ENCODE assay signal across 16 mouse cellular contexts in genomic region chr9:73173589-73174247, GRCm38 (mm10).
DNase-seq lines count a peak whose midpoint lies in the region; ATAC-seq lines count a peak whose summit lies in the region.
"Had no signal": no experiment of that assay in that cellular context is flagged by ENCODE, and none has a peak within 500 bp of the region (broad histone marks: within the 10 kb centered on the region; RNA-seq: fewer than 3 reads in every experiment).

No protein-coding gene starts in this region.

- no peaks in the 10 kb centered on the region for H3K27me3 ChIP-seq in intestine, embryonic 14.5 days (replicated peaks; ENCODE audit: control insufficient read depth, insufficient read depth, low read length)
- no peaks in the 10 kb centered on the region for H3K27me3 ChIP-seq in intestine, embryonic 15.5 days (replicated peaks)
- H3K27me3 ChIP-seq in midbrain, embryonic 14.5 days (ENCODE audit: control insufficient read depth, insufficient read depth, low read length) = no peaks in the 10 kb centered on the region
- no peaks in the 10 kb centered on the region for H3K27me3 ChIP-seq in midbrain, embryonic 10.5 days (ENCODE audit: low read depth, poor library complexity, severe bottlenecking)
- H3K27me3 ChIP-seq in lung, embryonic 15.5 days = no peaks in the 10 kb centered on the region
- H3K27me3 ChIP-seq: embryonic facial prominence, embryonic 12.5 days; hindbrain, embryonic 15.5 days; liver, embryonic 12.5 days; neural tube, embryonic 12.5 days had no signal

- no peaks in the 10 kb centered on the region for H3K9me3 ChIP-seq in intestine, embryonic 14.5 days (ENCODE audit: control insufficient read depth, low read length)
- H3K9me3 ChIP-seq in intestine, embryonic 15.5 days = no peaks in the 10 kb centered on the region
- H3K9me3 ChIP-seq in midbrain, embryonic 14.5 days (ENCODE audit: control insufficient read depth, low read length) = no peaks in the 10 kb centered on the region
- no peaks in the 10 kb centered on the region for H3K9me3 ChIP-seq in midbrain, embryonic 10.5 days (replicated peaks)
- H3K9me3 ChIP-seq in lung, embryonic 15.5 days = no peaks in the 10 kb centered on the region
- H3K9me3 ChIP-seq: hindbrain, embryonic 15.5 days; neural tube, embryonic 12.5 days had no signal

- 62% methylated on average over 7 of the region's 7 CpGs for WGBS in intestine, embryonic 14.5 days
- 58% methylated on average over 7 of the region's 7 CpGs for WGBS in intestine, embryonic 15.5 days
- 87% methylated on average over 7 of the region's 7 CpGs for WGBS in midbrain, embryonic 14.5 days
- WGBS in midbrain, embryonic 10.5 days = 91% methylated on average over 7 of the region's 7 CpGs
- 45% methylated on average over 7 of the region's 7 CpGs for WGBS in lung, embryonic 15.5 days

- H3K4me2 ChIP-seq in intestine, embryonic 14.5 days (ENCODE audit: low read length) = no peak overlapping the region
- no peak overlapping the region for H3K4me2 ChIP-seq in intestine, embryonic 15.5 days (replicated peaks)
- H3K4me2 ChIP-seq in midbrain, embryonic 14.5 days (ENCODE audit: low read length) = no peak overlapping the region
- H3K4me2 ChIP-seq in lung, embryonic 15.5 days = no peak overlapping the region
- H3K4me2 ChIP-seq: embryonic facial prominence, embryonic 12.5 days; hindbrain, embryonic 15.5 days; liver, embryonic 12.5 days; neural tube, embryonic 12.5 days had no signal

- DNase-seq in intestine, embryonic 14.5 days (ENCODE audit: low spot score) = peak; percentile 60
- peak; percentile 19 for DNase-seq in midbrain, embryonic 14.5 days
- no peak for DNase-seq in midbrain, embryonic 10.5 days (ENCODE audit: low spot score)
- peak; percentile 57 for DNase-seq in lung, postnatal 36 days
- DNase-seq in T-cell, adult 2 months (ENCODE audit: low spot score) = no peak
- DNase-seq: adrenal gland, postnatal 36 days; cerebellum, postnatal 36 days; right cerebral cortex, postnatal 14 days had no signal

- H3K36me3 ChIP-seq in intestine, embryonic 14.5 days (ENCODE audit: control insufficient read depth, insufficient read depth, low read length) = no peaks in the 10 kb centered on the region
- no peaks in the 10 kb centered on the region for H3K36me3 ChIP-seq in intestine, embryonic 15.5 days
- no peaks in the 10 kb centered on the region for H3K36me3 ChIP-seq in midbrain, embryonic 14.5 days (ENCODE audit: control insufficient read depth, insufficient read depth, low read length)
- H3K36me3 ChIP-seq in midbrain, embryonic 10.5 days = no peaks in the 10 kb centered on the region
- H3K36me3 ChIP-seq in lung, embryonic 15.5 days = no peaks in the 10 kb centered on the region
- H3K36me3 ChIP-seq: embryonic facial prominence, embryonic 12.5 days; hindbrain, embryonic 15.5 days; liver, embryonic 12.5 days; neural tube, embryonic 12.5 days had no signal

- no peak overlapping the region for H3K4me3 ChIP-seq in intestine, embryonic 14.5 days (ENCODE audit: low read depth, low read length)
- no peak overlapping the region for H3K4me3 ChIP-seq in intestine, embryonic 15.5 days (replicated peaks)
- H3K4me3 ChIP-seq in midbrain, embryonic 14.5 days (replicated peaks; ENCODE audit: low read depth, low read length) = no peak overlapping the region
- H3K4me3 ChIP-seq in midbrain, embryonic 10.5 days = no peak overlapping the region
- no peak overlapping the region for H3K4me3 ChIP-seq in lung, embryonic 15.5 days
- H3K4me3 ChIP-seq: embryonic facial prominence, embryonic 12.5 days; hindbrain, embryonic 15.5 days; liver, embryonic 12.5 days; megakaryocyte, embryonic 14.5 days; neural tube, embryonic 12.5 days had no signal

- ATAC-seq in intestine, embryonic 14.5 days (replicated peaks; ENCODE audit: low FRiP score, low TSS enrichment, low read depth) = no peak
- ATAC-seq in intestine, embryonic 15.5 days = no peak
- ATAC-seq in midbrain, embryonic 14.5 days (ENCODE audit: low FRiP score, low TSS enrichment) = no peak
- peak; percentile 78; the same call in 1 of the 2 replicates for ATAC-seq in lung, embryonic 15.5 days (ENCODE audit: borderline replicate concordance, extremely low read depth, low FRiP score, low TSS enrichment)
- ATAC-seq: CD4-positive, CD25-positive, alpha-beta regulatory T cell, adult 4 months; liver, embryonic 12.5 days had no signal

- no peak overlapping the region for H3K9ac ChIP-seq in intestine, embryonic 14.5 days (ENCODE audit: low read length)
- no peak overlapping the region for H3K9ac ChIP-seq in intestine, embryonic 15.5 days
- H3K9ac ChIP-seq in midbrain, embryonic 14.5 days (replicated peaks; ENCODE audit: low read length) = no peak overlapping the region
- no peak overlapping the region for H3K9ac ChIP-seq in lung, embryonic 15.5 days
- H3K9ac ChIP-seq: embryonic facial prominence, embryonic 12.5 days; hindbrain, embryonic 15.5 days; liver, embryonic 12.5 days; neural tube, embryonic 12.5 days had no signal

- no peaks in the 10 kb centered on the region for H3K4me1 ChIP-seq in intestine, embryonic 14.5 days (replicated peaks; ENCODE audit: control insufficient read depth, insufficient read depth, low read length)
- no peaks in the 10 kb centered on the region for H3K4me1 ChIP-seq in intestine, embryonic 15.5 days (replicated peaks)
- H3K4me1 ChIP-seq in midbrain, embryonic 14.5 days (ENCODE audit: control insufficient read depth, insufficient read depth, low read length) = no peaks in the 10 kb centered on the region
- no peaks in the 10 kb centered on the region for H3K4me1 ChIP-seq in midbrain, embryonic 10.5 days
- peaks cover 3% of the 10 kb centered on the region; the same call in 1 of the 2 replicates for H3K4me1 ChIP-seq in lung, embryonic 15.5 days
- H3K4me1 ChIP-seq: embryonic facial prominence, embryonic 12.5 days; hindbrain, embryonic 15.5 days; liver, embryonic 12.5 days; neural tube, embryonic 12.5 days had no signal

- H3K27ac ChIP-seq in intestine, embryonic 14.5 days (ENCODE audit: low read depth) = no peak overlapping the region
- H3K27ac ChIP-seq in intestine, embryonic 15.5 days = no peak overlapping the region
- no peak overlapping the region for H3K27ac ChIP-seq in midbrain, embryonic 14.5 days (replicated peaks; ENCODE audit: low read depth, low read length)
- no peak overlapping the region for H3K27ac ChIP-seq in midbrain, embryonic 10.5 days (replicated peaks)
- peak overlapping the region; percentile 37; the same call in 1 of the 2 replicates for H3K27ac ChIP-seq in lung, embryonic 15.5 days
- H3K27ac ChIP-seq: embryonic facial prominence, embryonic 12.5 days; hindbrain, embryonic 15.5 days; liver, embryonic 12.5 days; neural tube, embryonic 12.5 days had no signal

Comparison
In these comparisons a context has a peak if more than half of its experiments do, and no peak if none do; other contexts are left out.
1. DNase-seq: peak in intestine, embryonic 14.5 days (single experiment), midbrain, embryonic 14.5 days (single experiment) and lung, postnatal 36 days (single experiment); none in midbrain, embryonic 10.5 days (single experiment) and T-cell, adult 2 months (single experiment).